Mouse (Mus musculus) bone marrow, adult 2 months (tissue): Measurements from ENCODE around the gene Gm10447.

ENCODE experiments used
- CTCF ChIP-seq: fragments of 200-500 bp; IDR thresholded peaks from 2 replicates; pipeline ENCODE4 v1.5.1; 2011; ENCODE audit warnings: low read length, control low read depth; ENCODE audit not compliant: control insufficient read depth, insufficient read depth
- POLR2A ChIP-seq: fragments of 200-500 bp; IDR thresholded peaks from 2 replicates; pipeline ENCODE4 v1.6.1; 2011; ENCODE audit warnings: low read depth, mild to moderate bottlenecking, control low read depth, low read length, borderline replicate concordance; ENCODE audit not compliant: control insufficient read depth

GRCm38 (mm10) chr11:53451361-53451760 lies 5.5 kb downstream of the Gm10447 start:
- TF ChIP-seq POLR2A, result no peak
- TF ChIP-seq CTCF, result no peak
